In genomic region chr8:109584293-109584692, GRCm38 (mm10) we compare ENCODE assay signal across 17 mouse cellular contexts. TPM values are rescaled to one million over a fixed set of nuclear protein-coding genes. Genes with fewer than 3 reads are reported as not detected.
"Had no signal": no experiment of that assay in that cellular context is flagged by ENCODE, and none has a peak within 500 bp of the region (broad histone marks: within the 10 kb centered on the region; RNA-seq: fewer than 3 reads in every experiment).

No protein-coding gene starts in this region.

- H3K4me3 ChIP-seq: layer of hippocampus, adult 2 months; limb, embryonic 10.5 days; limb, embryonic 13.5 days; liver, embryonic 13.5 days; megakaryocyte, embryonic 14.5 days; midbrain, embryonic 10.5 days had no signal

- H3K4me1 ChIP-seq: limb, embryonic 10.5 days; limb, embryonic 13.5 days; midbrain, embryonic 10.5 days had no signal

- H3K9ac ChIP-seq: limb, embryonic 13.5 days; liver, embryonic 13.5 days had no signal

- H3K27me3 ChIP-seq: limb, embryonic 13.5 days; liver, embryonic 13.5 days had no signal

- H3K4me2 ChIP-seq: limb, embryonic 13.5 days; liver, embryonic 13.5 days had no signal

- H3K9me3 ChIP-seq: limb, embryonic 10.5 days; limb, embryonic 13.5 days; liver, embryonic 13.5 days; midbrain, embryonic 10.5 days had no signal

- H3K27ac ChIP-seq: kidney, postnatal 0 days; layer of hippocampus, adult 2 months; limb, embryonic 10.5 days; limb, embryonic 13.5 days; midbrain, embryonic 10.5 days had no signal

- DNase-seq: kidney, adult 2 months; layer of hippocampus, adult 9-11 months; liver, embryonic 13.5 days; lung, postnatal 36 days; midbrain, embryonic 14.5 days; thymus, adult 18-20 months; thymus, postnatal 36 days had no signal

- H3K36me3 ChIP-seq: limb, embryonic 10.5 days; limb, embryonic 13.5 days; liver, embryonic 13.5 days; midbrain, embryonic 10.5 days had no signal

- ATAC-seq: intestine, postnatal 0 days had no signal

RNA-seq across cellular contexts. Expression of gene Hp, which starts 5.3 kb away (rescaled TPM):
- total RNA-seq: layer of hippocampus, adult 2 months; layer of hippocampus, postnatal 25 days had no signal
- polyA plus RNA-seq: midbrain, embryonic 14.5 days; neural tube, embryonic 14.5 days had no signal

RNA-seq across cellular contexts. Expression of gene Pkd1l3, which starts 30.0 kb away (rescaled TPM):
- polyA plus RNA-seq: intestine, postnatal 0 days; kidney, postnatal 0 days; neural tube, embryonic 11.5 days had no signal
